Mouse (Mus musculus) frontal cortex, adult 2 months (tissue): Measurements from ENCODE around the gene A730015C16Rik. TPM values are rescaled to one million over a fixed set of nuclear protein-coding genes. Genes with fewer than 3 reads are reported as not detected.

Experiments
- DNase-seq, 2 experiments: peaks; one replicate each; pipeline ENCODE4 v3.0.0; 2022; ENCODE audit warnings: low spot score in 1 of 2; ENCODE audit errors: extremely low spot score in 1 of 2
- polyA plus RNA-seq: library from polyadenylated mRNA; depleted of rRNA; stranded (reverse); fragments of >200 nt; gene quantifications from 2 replicates; pipeline ENCODE4 v1.2.3, GENCODE M21; 2012; rRNA removed

Gene A730015C16Rik
- polyA plus RNA-seq, 1 experiment = 0.14 TPM

- DNase-seq = peak; percentile 81 to 89
Measured at GRCm38 (mm10) chr4:108832916-108833827, 15.2 kb downstream of the A730015C16Rik start, which contains the start of gene Btf3l4. Gene Btf3l4, minus strand, starts transcription at chr4:108833614.

- no peak for DNase-seq
Measured at GRCm38 (mm10) chr4:108830698-108831097, 17.7 kb downstream of the A730015C16Rik start.

DNA sequence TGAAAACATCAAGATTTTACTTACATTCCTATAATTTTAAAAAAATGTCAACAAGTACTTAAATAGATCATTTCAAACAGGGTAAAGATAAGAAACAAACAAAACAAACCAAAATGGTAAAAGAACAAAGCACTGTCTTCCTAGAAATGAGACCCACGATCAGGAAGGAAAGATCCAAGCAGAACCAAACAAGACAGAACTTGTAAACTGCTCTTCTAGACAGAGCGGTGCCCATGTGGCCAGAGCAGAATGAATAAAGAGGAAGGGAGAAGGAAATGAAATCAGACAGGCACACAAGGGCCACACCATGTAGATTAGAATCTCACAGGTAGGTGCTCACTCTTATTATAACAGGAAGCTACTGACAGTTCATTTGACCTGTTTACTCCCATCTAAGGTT, 21.8 kb downstream of the A730015C16Rik start:
- DNase-seq = no peak

GRCm38 (mm10) chr4:108826096-108826495, 22.3 kb downstream of the A730015C16Rik start:
- DNase-seq = no peak

DNA sequence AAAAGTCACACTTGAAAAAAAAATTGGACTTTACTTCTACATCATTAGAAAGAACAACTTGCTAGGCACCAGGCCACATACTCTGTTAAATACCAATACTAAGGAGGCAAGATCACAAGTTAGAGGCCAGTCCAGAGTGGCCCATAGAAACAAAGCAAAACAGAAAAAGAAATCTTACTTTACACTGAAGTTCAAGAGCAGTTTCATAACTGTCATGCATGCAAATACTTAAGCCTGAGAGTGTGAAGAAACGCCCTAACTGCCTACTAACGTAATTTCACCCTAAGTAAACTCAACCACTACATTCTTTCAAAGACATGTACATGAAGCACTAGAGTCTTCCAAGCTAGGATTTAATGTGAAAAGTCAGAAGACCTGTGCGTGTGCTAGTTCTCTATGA, 22.7 kb downstream of the A730015C16Rik start:
- no peak for DNase-seq

- DNase-seq = no peak
Measured at GRCm38 (mm10) chr4:108811550-108811949, 36.9 kb downstream of the A730015C16Rik start.

DNA sequence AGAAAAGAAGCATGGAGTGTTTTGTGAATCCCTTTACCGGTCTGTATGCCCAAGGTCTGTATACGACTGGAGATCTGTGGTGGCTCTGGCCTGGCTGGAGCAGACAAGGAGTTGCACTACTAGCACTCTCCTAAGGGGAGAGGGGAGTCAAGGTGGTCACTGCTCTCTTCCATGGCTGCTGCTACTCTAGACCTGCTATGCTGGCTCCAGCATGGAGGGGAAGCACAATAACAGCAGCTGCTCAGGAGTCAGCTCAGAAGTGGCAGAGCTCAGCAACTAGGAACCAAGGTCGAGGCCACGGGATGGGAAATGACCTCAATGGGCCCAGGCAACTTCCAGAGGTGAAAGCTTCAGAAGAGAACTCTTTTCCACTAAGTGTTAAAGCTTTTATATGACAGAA, 37.3 kb downstream of the A730015C16Rik start:
- no peak for DNase-seq

GRCm38 (mm10) chr4:108803535-108803934, 44.9 kb downstream of the A730015C16Rik start:
- DNase-seq = no peak

- DNase-seq = peak in 1 of 2 experiments; percentile 85
Measured at GRCm38 (mm10) chr4:108798083-108798830, 50.2 kb downstream of the A730015C16Rik start.

Other genes with a start within 250 kb of the A730015C16Rik start
- gene Cc2d1b, start 228.7 kb downstream of the A730015C16Rik start, polyA plus RNA-seq = 46.6 and 51.7 TPM in 2 replicates
- gene 3110021N24Rik, start 129.0 kb downstream of the A730015C16Rik start, polyA plus RNA-seq = 0.48 and 0.60 TPM in 2 replicates
- 21.9 TPM in 2 replicates for gene Zfyve9, start 67.8 kb downstream of the A730015C16Rik start, polyA plus RNA-seq
- 88.4 and 93.9 TPM in 2 replicates for gene Btf3l4, start 15.0 kb downstream of the A730015C16Rik start, polyA plus RNA-seq
- gene Txndc12, start 14.0 kb downstream of the A730015C16Rik start, polyA plus RNA-seq = 41.0 and 41.1 TPM in 2 replicates
- 16.1 and 18.8 TPM in 2 replicates for gene Kti12, start 834 bp downstream of the A730015C16Rik start, polyA plus RNA-seq
- 188 and 219 TPM in 2 replicates for gene Rab3b, start 30.4 kb upstream of the A730015C16Rik start, polyA plus RNA-seq
- gene Nrd1, start 152.0 kb upstream of the A730015C16Rik start, polyA plus RNA-seq = 122 and 151 TPM in 2 replicates